ENCODE assay signal across 10 mouse cellular contexts in genomic region chr11:47890315-47890714, GRCm38 (mm10).
DNase-seq lines count a peak whose midpoint lies in the region; ATAC-seq and TF ChIP-seq lines count a peak whose summit lies in the region.
"Had no signal": no experiment of that assay in that cellular context is flagged by ENCODE, and none has a peak within 500 bp of the region (broad histone marks: within the 10 kb centered on the region; RNA-seq: fewer than 3 reads in every experiment).

No protein-coding gene starts in this region.

- no peaks in the 10 kb centered on the region for H3K36me3 ChIP-seq in forebrain, postnatal 0 days (ENCODE audit: insufficient read depth)
- no peaks in the 10 kb centered on the region for H3K36me3 ChIP-seq in forebrain, embryonic 12.5 days (replicated peaks)
- no peaks in the 10 kb centered on the region for H3K36me3 ChIP-seq in lung, embryonic 14.5 days (ENCODE audit: insufficient read depth)
- H3K36me3 ChIP-seq: embryonic facial prominence, embryonic 13.5 days had no signal

- H3K27ac ChIP-seq in forebrain, postnatal 0 days (ENCODE audit: low read depth, low read length), result no peak overlapping the region
- H3K27ac ChIP-seq in forebrain, embryonic 12.5 days, result no peak overlapping the region
- no peak overlapping the region for H3K27ac ChIP-seq in lung, embryonic 14.5 days (ENCODE audit: low read depth)
- H3K27ac ChIP-seq: embryonic facial prominence, embryonic 13.5 days had no signal

- no peaks in the 10 kb centered on the region for H3K27me3 ChIP-seq in forebrain, postnatal 0 days (ENCODE audit: insufficient read depth, low read length)
- no peaks in the 10 kb centered on the region for H3K27me3 ChIP-seq in forebrain, embryonic 12.5 days
- no peaks in the 10 kb centered on the region for H3K27me3 ChIP-seq in lung, embryonic 14.5 days (ENCODE audit: insufficient read depth, low read length)
- H3K27me3 ChIP-seq: embryonic facial prominence, embryonic 13.5 days had no signal

- no peak overlapping the region for H3K4me2 ChIP-seq in forebrain, postnatal 0 days (ENCODE audit: low read depth)
- H3K4me2 ChIP-seq in forebrain, embryonic 12.5 days, result no peak overlapping the region
- no peak overlapping the region for H3K4me2 ChIP-seq in lung, embryonic 14.5 days
- H3K4me2 ChIP-seq: embryonic facial prominence, embryonic 13.5 days; midbrain, embryonic 11.5 days had no signal

- no peak overlapping the region for H3K4me3 ChIP-seq in forebrain, postnatal 0 days (ENCODE audit: low read depth, low read length)
- H3K4me3 ChIP-seq in forebrain, embryonic 12.5 days (replicated peaks), result no peak overlapping the region
- no peak overlapping the region for H3K4me3 ChIP-seq in lung, embryonic 14.5 days (ENCODE audit: low read depth, low read length)
- H3K4me3 ChIP-seq: embryonic facial prominence, embryonic 13.5 days had no signal

- ATAC-seq in forebrain, postnatal 0 days, result no peak
- ATAC-seq in forebrain, embryonic 12.5 days (ENCODE audit: low FRiP score), result no peak
- ATAC-seq in lung, embryonic 14.5 days (ENCODE audit: insufficient read depth), result no peak

- WGBS in forebrain, postnatal 0 days, result 56% methylated on average over 2 of the region's 2 CpGs
- 62% methylated on average over 2 of the region's 2 CpGs for WGBS in forebrain, embryonic 12.5 days
- 54% methylated on average over 2 of the region's 2 CpGs for WGBS in lung, embryonic 14.5 days

- TF ChIP-seq CTCF in forebrain, postnatal 0 days (IDR thresholded peaks at IDR 0.05; ENCODE audit: low read depth), result peak; percentile 49
- peak; percentile 55 for TF ChIP-seq CTCF in lung, embryonic 14.5 days (IDR thresholded peaks at IDR 0.05; ENCODE audit: low read depth)

- DNase-seq in forebrain, postnatal 0 days, result no peak
- peak; percentile 55 for DNase-seq in lung, embryonic 14.5 days
- no peak for DNase-seq in lung, adult 18-20 months
- peak; percentile 50 for DNase-seq in embryo, embryonic 11 days
- peak; percentile 25 for DNase-seq in lung, postnatal 10 days
- no peak for DNase-seq in spleen, postnatal 36 days (ENCODE audit: low spot score in 2 of 2)
- no peak for DNase-seq in right cerebral cortex, postnatal 36 days (ENCODE audit: low spot score in 2 of 2)

- H3K9ac ChIP-seq in forebrain, postnatal 0 days, result no peak overlapping the region
- no peak overlapping the region for H3K9ac ChIP-seq in forebrain, embryonic 12.5 days
- H3K9ac ChIP-seq in lung, embryonic 14.5 days, result no peak overlapping the region
- H3K9ac ChIP-seq: embryonic facial prominence, embryonic 13.5 days had no signal

- no peaks in the 10 kb centered on the region for H3K9me3 ChIP-seq in forebrain, postnatal 0 days (ENCODE audit: low read length)
- H3K9me3 ChIP-seq in forebrain, embryonic 12.5 days, result no peaks in the 10 kb centered on the region
- no peaks in the 10 kb centered on the region for H3K9me3 ChIP-seq in lung, embryonic 14.5 days (ENCODE audit: low read depth, low read length)
- H3K9me3 ChIP-seq: embryonic facial prominence, embryonic 13.5 days had no signal

- H3K4me1 ChIP-seq in forebrain, postnatal 0 days (ENCODE audit: insufficient read depth), result no peaks in the 10 kb centered on the region
- H3K4me1 ChIP-seq in forebrain, embryonic 12.5 days, result no peaks in the 10 kb centered on the region; the same call in 1 of the 2 replicates
- H3K4me1 ChIP-seq in lung, embryonic 14.5 days (ENCODE audit: insufficient read depth), result no peaks in the 10 kb centered on the region
- H3K4me1 ChIP-seq: embryonic facial prominence, embryonic 13.5 days had no signal

Comparison
In these comparisons a context has a peak if more than half of its experiments do, and no peak if none do; other contexts are left out.
1. DNase-seq: peak in lung, embryonic 14.5 days (single experiment), embryo, embryonic 11 days (single experiment) and lung, postnatal 10 days (single experiment); none in forebrain, postnatal 0 days (single experiment), lung, adult 18-20 months (0 of 2), spleen, postnatal 36 days (0 of 2) and right cerebral cortex, postnatal 36 days (0 of 2).